Mouse (Mus musculus) CH12.LX (cell line): ENCODE measurements around the gene Dhx32. TPM values are rescaled to one million over a fixed set of nuclear protein-coding genes. Genes with fewer than 3 reads are reported as not detected.

Experiments used
- DNase-seq: peaks from one replicate; pipeline ENCODE4 v3.0.0-alpha.2; 2013; ENCODE audit errors: extremely low read depth
- H3K27ac ChIP-seq: 2 replicates; pipeline ENCODE4 v1.5.1; 2012; ENCODE audit warnings: low read depth, mild to moderate bottlenecking, control low read depth, moderate library complexity; ENCODE audit not compliant: insufficient read depth
- H3K27me3 ChIP-seq: replicated peaks from 2 replicates; pipeline ENCODE3; 2012; ENCODE audit warnings: inconsistent platforms
- H3K36me3 ChIP-seq, 2 experiments: replicated peaks in 1 of 2; 2 replicates each; pipeline versions ENCODE3 to v1.6.1; 2012; ENCODE audit warnings: inconsistent platforms in 1 of 2, low read length in 1 of 2, mild to moderate bottlenecking in 1 of 2, mixed read lengths in 1 of 2, moderate library complexity in 1 of 2; ENCODE audit not compliant: control insufficient read depth in 1 of 2, insufficient read depth in 1 of 2
- H3K4me1 ChIP-seq, 2 experiments: 2 replicates each; pipeline ENCODE4 v1.6.1; 2012; ENCODE audit warnings: inconsistent platforms in 1 of 2, moderate library complexity in 1 of 2; ENCODE audit not compliant: insufficient read depth in 2 of 2, control insufficient read depth in 1 of 2
- H3K4me2 ChIP-seq: 2 replicates; pipeline ENCODE4 v1.6.1; 2012; ENCODE audit warnings: low read depth, mild to moderate bottlenecking, control low read depth; ENCODE audit not compliant: poor library complexity, insufficient read depth, severe bottlenecking
- H3K4me3 ChIP-seq, 3 experiments: fragments of 150-350 bp in 1 of 3; sonication (generic) in 1 of 3; replicated peaks in 1 of 3; 2 replicates each; pipeline versions ENCODE3 to v1.5.1; 2011 to 2012; ENCODE audit warnings: low read depth in 2 of 3, low read length in 2 of 3, mild to moderate bottlenecking in 2 of 3, moderate library complexity in 2 of 3, control low read depth in 1 of 3, improper control_type of control experiment in 1 of 3, inconsistent platforms in 1 of 3, mixed read lengths in 1 of 3; ENCODE audit not compliant: poor library complexity in 1 of 3
- H3K79me2 ChIP-seq: replicated peaks from 2 replicates; pipeline ENCODE4 v1.6.1; 2012; ENCODE audit warnings: mild to moderate bottlenecking, moderate library complexity; ENCODE audit not compliant: control insufficient read depth, poor library complexity, insufficient read depth, severe bottlenecking; ENCODE audit errors: extremely low read depth
- H3K9ac ChIP-seq: 2 replicates; pipeline ENCODE4 v1.6.1; 2012; ENCODE audit warnings: low read depth, mild to moderate bottlenecking, control low read depth, moderate library complexity; ENCODE audit not compliant: insufficient read depth
- H3K9me3 ChIP-seq: replicated peaks from 2 replicates; pipeline ENCODE3; 2012; ENCODE audit warnings: low read length, inconsistent platforms, mixed read lengths
- BHLHE40 ChIP-seq: IDR thresholded peaks from 2 replicates; pipeline ENCODE4 v1.6.1; 2011; ENCODE audit warnings: mild to moderate bottlenecking, low read depth, low read length, improper control_type of control experiment
- CTCF ChIP-seq, 2 experiments: IDR thresholded peaks in 1 of 2; conservative IDR thresholded peaks in 1 of 2; 2 replicates each; pipeline ENCODE4 v1.5.1; 2011 to 2012; ENCODE audit warnings: low read depth in 2 of 2, low read length in 2 of 2, improper control_type of control experiment in 1 of 2, inconsistent platforms in 1 of 2, mild to moderate bottlenecking in 1 of 2, moderate library complexity in 1 of 2
- E2F4 ChIP-seq: IDR thresholded peaks from 2 replicates; pipeline ENCODE4 v1.6.1; 2011; ENCODE audit warnings: low read depth, low read length, improper control_type of control experiment; ENCODE audit not compliant: insufficient replicate concordance
- EP300 ChIP-seq: IDR thresholded peaks from 2 replicates; pipeline ENCODE4 v1.6.1; 2011; ENCODE audit warnings: low read length, improper control_type of control experiment
- ETS1 ChIP-seq: conservative IDR thresholded peaks from 2 replicates; pipeline ENCODE4 v1.6.1; 2012; ENCODE audit warnings: low read depth, mild to moderate bottlenecking, inconsistent platforms, low read length, improper control_type of control experiment, moderate library complexity
- GABPA ChIP-seq: IDR thresholded peaks from 2 replicates; pipeline ENCODE4 v1.6.1; 2012; ENCODE audit warnings: low read depth, low read length, improper control_type of control experiment, inconsistent platforms; ENCODE audit not compliant: insufficient replicate concordance
- HCFC1 ChIP-seq: IDR thresholded peaks from 2 replicates; pipeline ENCODE4 v1.6.1; 2012; ENCODE audit warnings: low read depth, mild to moderate bottlenecking, inconsistent platforms, low read length, improper control_type of control experiment
- IRF4 ChIP-seq: IDR thresholded peaks from 2 replicates; pipeline ENCODE4 v1.6.1; 2014; ENCODE audit warnings: low read depth, mild to moderate bottlenecking, inconsistent platforms, low read length, improper control_type of control experiment
- JUN ChIP-seq: IDR thresholded peaks from 2 replicates; pipeline ENCODE4 v1.6.1; 2011; ENCODE audit warnings: low read depth, mild to moderate bottlenecking, low read length, improper control_type of control experiment, moderate library complexity; ENCODE audit not compliant: insufficient read depth
- KAT2A ChIP-seq: IDR thresholded peaks from 2 replicates; pipeline ENCODE4 v1.6.1; 2012; ENCODE audit warnings: low read length, improper control_type of control experiment, inconsistent platforms; ENCODE audit not compliant: insufficient replicate concordance
- MAFK ChIP-seq: IDR thresholded peaks from 2 replicates; pipeline ENCODE4 v1.6.1; 2011; ENCODE audit warnings: low read length, improper control_type of control experiment; ENCODE audit not compliant: insufficient replicate concordance
- MAX ChIP-seq: IDR thresholded peaks from 2 replicates; pipeline ENCODE4 v1.6.1; 2011; ENCODE audit warnings: low read length, improper control_type of control experiment
- MAZ ChIP-seq: IDR thresholded peaks from 2 replicates; pipeline ENCODE4 v1.6.1; 2012; ENCODE audit warnings: low read depth, mild to moderate bottlenecking, inconsistent platforms, low read length, improper control_type of control experiment, moderate library complexity
- MEF2A ChIP-seq: IDR thresholded peaks from 2 replicates; pipeline ENCODE4 v1.6.1; 2014; ENCODE audit warnings: low read depth, mild to moderate bottlenecking, inconsistent platforms, low read length, improper control_type of control experiment, borderline replicate concordance
- MXI1 ChIP-seq: IDR thresholded peaks from 2 replicates; pipeline ENCODE4 v1.6.1; 2011; ENCODE audit warnings: mild to moderate bottlenecking, low read depth, low read length, improper control_type of control experiment
- POLR2A ChIP-seq: IDR thresholded peaks from 2 replicates; pipeline ENCODE4 v1.6.1; 2011; ENCODE audit warnings: low read depth, mild to moderate bottlenecking, improper control_type of control experiment, low read length
- RAD21 ChIP-seq: IDR thresholded peaks from 2 replicates; pipeline ENCODE4 v1.6.1; 2011; ENCODE audit warnings: low read depth, mild to moderate bottlenecking, low read length, improper control_type of control experiment, moderate library complexity
- RCOR1 ChIP-seq: conservative IDR thresholded peaks from 2 replicates; pipeline ENCODE4 v1.6.1; 2012; ENCODE audit warnings: low read depth, mild to moderate bottlenecking, inconsistent platforms, low read length, improper control_type of control experiment
- SIN3A ChIP-seq: IDR thresholded peaks from 2 replicates; pipeline ENCODE4 v1.6.1; 2012; ENCODE audit warnings: low read length, improper control_type of control experiment, inconsistent platforms
- TBP ChIP-seq: conservative IDR thresholded peaks from 2 replicates; pipeline ENCODE4 v1.6.1; 2011; ENCODE audit warnings: low read depth, low read length, improper control_type of control experiment
- USF1 ChIP-seq: IDR thresholded peaks from 2 replicates; pipeline ENCODE4 v1.6.1; 2014; ENCODE audit warnings: low read depth, mild to moderate bottlenecking, inconsistent platforms, low read length, improper control_type of control experiment
- USF2 ChIP-seq: conservative IDR thresholded peaks from 2 replicates; pipeline ENCODE4 v1.6.1; 2011; ENCODE audit warnings: low read depth, low read length, improper control_type of control experiment
- ZC3H11A ChIP-seq: IDR thresholded peaks from 2 replicates; pipeline ENCODE4 v1.6.1; 2012; ENCODE audit warnings: low read depth, mild to moderate bottlenecking, inconsistent platforms, low read length, improper control_type of control experiment
- ZNF384 ChIP-seq: IDR thresholded peaks from 2 replicates; pipeline ENCODE4 v1.6.1; 2012; ENCODE audit warnings: low read depth, low read length, improper control_type of control experiment, inconsistent platforms
- dilution Hi-C: fragments of 300-500 bp; cut with MboI; formaldehyde crosslinking; loops from 2 replicates; pipeline ENCODE4 v1.14.3; 2020; ENCODE audit warnings: low sequenced_read_pairs; ENCODE audit not compliant: extremely low pct_unique_long_range_greater_than_20kb, extremely low pct_ligation_motif_present
- in situ Hi-C: fragments of 300-500 bp; cut with MboI; formaldehyde crosslinking; loops from 3 replicates; pipeline ENCODE4 v1.14.3; 2019; ENCODE audit warnings: low sequenced_read_pairs, low pct_ligation_motif_present, low pct_unique_long_range_greater_than_20kb, mixed read lengths
- polyA plus RNA-seq: library from polyadenylated mRNA; unstranded; fragments of >175 nt; gene quantifications from 2 replicates; pipeline ENCODE4 v1.2.1, GENCODE M21; 2012; ENCODE audit warnings: low read depth; ENCODE audit not compliant: insufficient read length
- total RNA-seq, 2 experiments: library from RNA; depleted of rRNA; stranded (reverse); fragments of 300-350 nt in 1 of 2; fragments of >200 nt in 1 of 2; gene quantifications; 2 replicates each; pipeline ENCODE4 v1.2.3; 2012 to 2014

Gene Dhx32
- total and polyA plus RNA-seq, 3 experiments = 16.3 to 20.6 (median 16.9) TPM

- dilution Hi-C loops (no loop called here), in situ Hi-C loops (no loop called here)
- no peak overlapping the region for H3K4me3 ChIP-seq
- no peak overlapping the region for H3K27ac ChIP-seq
- no peak overlapping the region for H3K4me2 ChIP-seq
- H3K4me1 ChIP-seq = peaks cover 10 to 18% of the 10 kb centered on the region in 2 experiments
- H3K79me2 ChIP-seq = no peaks in the 10 kb centered on the region
- DNase-seq = no peak
- no peak overlapping the region for H3K9ac ChIP-seq
- no peaks in the 10 kb centered on the region for H3K9me3 ChIP-seq
- peaks cover 13 to 37% of the 10 kb centered on the region in 2 experiments for H3K36me3 ChIP-seq
- no peak for TF ChIP-seq KAT2A
- TF ChIP-seq ETS1 = no peak
- no peak for TF ChIP-seq MEF2A
- TF ChIP-seq ZC3H11A = no peak
- TF ChIP-seq USF2 = no peak
- TF ChIP-seq RCOR1 = no peak
- TF ChIP-seq MAX = no peak
- no peak for TF ChIP-seq MAZ
- TF ChIP-seq RAD21 = no peak
- TF ChIP-seq MAFK = no peak
- TF ChIP-seq ZNF384 = no peak
- TF ChIP-seq EP300 = no peak
- TF ChIP-seq HCFC1 = no peak
- no peak for TF ChIP-seq IRF4
- TF ChIP-seq GABPA = no peak
- no peak for TF ChIP-seq BHLHE40
- TF ChIP-seq SIN3A = no peak
- no peak for TF ChIP-seq E2F4
- no peaks in the 10 kb centered on the region for H3K27me3 ChIP-seq
Observed at GRCm38 (mm10) chr7:133742530-133743325, 39.8 kb downstream of the Dhx32 start.

GRCm38 (mm10) chr7:133740558-133740957 is 42.0 kb downstream of the Dhx32 start:
- dilution Hi-C loops = no loop called here
- H3K36me3 ChIP-seq = peaks cover 10 to 36% of the 10 kb centered on the region in 2 experiments
- no peaks in the 10 kb centered on the region for H3K79me2 ChIP-seq
- TF ChIP-seq EP300 (0 out of 2 replicates have a peak, but pooled peaks have one; percentile 27), USF1 (no peak), MXI1 (no peak), SIN3A (no peak), JUN (no peak), TBP (no peak), ETS1 (peak; percentile 79), CTCF (conservative IDR thresholded peaks at IDR 0.05 in 1 of 2, IDR thresholded peaks at IDR 0.05 in 1 of 2; ENCODE audit: low read depth in 2 of 2, low read length in 2 of 2) (no peak), BHLHE40 (peak; percentile 79), MEF2A (no peak), POLR2A (no peak)
- no peaks in the 10 kb centered on the region for H3K9me3 ChIP-seq
- DNase-seq = peak; percentile 18
- H3K27me3 ChIP-seq = no peaks in the 10 kb centered on the region
- in situ Hi-C loops = no loop called here
- H3K4me1 ChIP-seq = peaks cover 10 to 18% of the 10 kb centered on the region in 2 experiments
- H3K9ac ChIP-seq = no peak overlapping the region
- H3K4me2 ChIP-seq = no peak overlapping the region
- H3K27ac ChIP-seq = no peak overlapping the region
- no peak overlapping the region for H3K4me3 ChIP-seq
